Mouse (Mus musculus) hindbrain, embryonic 11.5 days (tissue): Measurements from ENCODE around the gene Masp1. TPM values are rescaled to one million over a fixed set of nuclear protein-coding genes. Genes with fewer than 3 reads are reported as not detected.
A peak's percentile ranks its signal among the peaks of the same experiment; 100 is the strongest.

Experiments used
- ATAC-seq: fragments of 200-750 bp; cut with Nextera tagmentation; 2 replicates; pipeline ENCODE4 v1.8.0; 2017; ENCODE audit warnings: mild to moderate bottlenecking, moderate TSS enrichment, moderate library complexity; ENCODE audit not compliant: low FRiP score
- DNase-seq: peaks from one replicate; pipeline ENCODE4 v3.0.0-alpha.2; 2015; ENCODE audit warnings: low spot score
- H3K27ac ChIP-seq: fragments of 300-500 bp; sonication (generic); 2 replicates; pipeline ENCODE4 v1.5.1; 2014; ENCODE audit warnings: mild to moderate bottlenecking, low read depth, low read length
- H3K27me3 ChIP-seq: fragments of 300-500 bp; sonication (generic); 2 replicates; pipeline ENCODE4 v1.6.1; 2014; ENCODE audit warnings: mild to moderate bottlenecking, low read length, moderate library complexity, mixed read lengths; ENCODE audit not compliant: control insufficient read depth, insufficient read depth
- H3K36me3 ChIP-seq: fragments of 300-500 bp; sonication (generic); 2 replicates; pipeline ENCODE4 v1.6.1; 2014; ENCODE audit warnings: mild to moderate bottlenecking, low read length, moderate library complexity, mixed read lengths; ENCODE audit not compliant: control insufficient read depth, insufficient read depth
- H3K4me1 ChIP-seq: fragments of 300-500 bp; sonication (generic); replicated peaks from 2 replicates; pipeline ENCODE4 v1.6.1; 2014; ENCODE audit warnings: low read length, mixed read lengths; ENCODE audit not compliant: control insufficient read depth, insufficient read depth
- H3K4me2 ChIP-seq: fragments of 300-500 bp; sonication (generic); replicated peaks from 2 replicates; pipeline ENCODE4 v1.6.1; 2014; ENCODE audit warnings: mild to moderate bottlenecking, low read depth, low read length
- H3K4me3 ChIP-seq: fragments of 300-500 bp; sonication (generic); 2 replicates; pipeline ENCODE4 v1.5.1; 2014; ENCODE audit warnings: low read depth, low read length
- H3K9ac ChIP-seq: fragments of 300-500 bp; sonication (generic); 2 replicates; pipeline ENCODE4 v1.6.1; 2014; ENCODE audit warnings: low read depth, low read length
- H3K9me3 ChIP-seq: fragments of 300-500 bp; sonication (generic); 2 replicates; pipeline ENCODE4 v1.6.1; 2016; ENCODE audit warnings: low read length; ENCODE audit not compliant: control insufficient read depth
- WGBS: fragments of 180-500 bp; shearing (Covaris S2); extraction: QIAGEN DNeasy Blood & Tissue Kit; methylation state at CpG from one replicate; pipeline ENCODE4 v1.1.7; 2014; 5-methylcytosine and 5-hydroxymethylcytosine counted together
- polyA plus RNA-seq: library from polyadenylated mRNA; unstranded; fragments of >200 nt; fragmentation: Nextera tagmentation; extraction: Ambion mirVana; gene quantifications from 2 replicates; pipeline ENCODE4 v1.2.1, GENCODE M21; 2014

The Masp1 gene
- polyA plus RNA-seq, 1 experiment from 2014 or later: 24.4 TPM

- H3K9ac ChIP-seq: no peak overlapping the region
- DNase-seq (no peak), ATAC-seq (no peak)
- 88% methylated on average over 8 of the region's 8 CpGs for WGBS
- H3K36me3 ChIP-seq: no peaks in the 10 kb centered on the region
- H3K9me3 ChIP-seq: no peaks in the 10 kb centered on the region
- H3K4me2 ChIP-seq: no peak overlapping the region
- no peak overlapping the region for H3K27ac ChIP-seq
- H3K4me1 ChIP-seq: no peaks in the 10 kb centered on the region
- H3K27me3 ChIP-seq: no peaks in the 10 kb centered on the region
- no peak overlapping the region for H3K4me3 ChIP-seq
Measured at GRCm38 (mm10) chr16:23429991-23430390, 90.6 kb downstream of the Masp1 start.

- Histone ChIP-seq H3K36me3 (no peaks in the 10 kb centered on the region), H3K27me3 (no peaks in the 10 kb centered on the region), H3K9ac (no peak within 1 kb of the TSS), H3K4me3 (no peak within 1 kb of the TSS), H3K27ac (no peak within 1 kb of the TSS), H3K4me1 (no peaks in the 10 kb centered on the region), H3K9me3 (no peaks in the 10 kb centered on the region), H3K4me2 (no peak within 1 kb of the TSS)
- ATAC-seq: no peak
- DNase-seq: no peak
- WGBS: 88% methylated on average over 7 of the region's 7 CpGs
Measured at GRCm38 (mm10) chr16:23428647-23429319, 91.8 kb downstream of the Masp1 start, which contains the start of gene Rtp1. TSS of gene Rtp1 (plus strand) at chr16:23429133.

- ATAC-seq (no peak), DNase-seq (no peak)
- no peaks in the 10 kb centered on the region for H3K4me1 ChIP-seq
- no peaks in the 10 kb centered on the region for H3K36me3 ChIP-seq
- WGBS: 75% methylated on average over 1 of the region's 1 CpGs
- H3K9me3 ChIP-seq: no peaks in the 10 kb centered on the region
- H3K27me3 ChIP-seq: no peaks in the 10 kb centered on the region
- H3K4me2 ChIP-seq: no peak overlapping the region
- H3K27ac ChIP-seq: no peak overlapping the region
- H3K4me3 ChIP-seq: no peak overlapping the region
- H3K9ac ChIP-seq: no peak overlapping the region
Measured at GRCm38 (mm10) chr16:23427701-23428100, 92.9 kb downstream of the Masp1 start.

- no peak for DNase-seq
- Histone ChIP-seq H3K9ac (no peak overlapping the region), H3K9me3 (no peaks in the 10 kb centered on the region), H3K4me3 (no peak overlapping the region), H3K27ac (no peak overlapping the region), H3K4me1 (no peaks in the 10 kb centered on the region), H3K4me2 (no peak overlapping the region), H3K36me3 (no peaks in the 10 kb centered on the region), H3K27me3 (no peaks in the 10 kb centered on the region)
- no peak for ATAC-seq
- WGBS: 65% methylated on average over 5 of the region's 5 CpGs
Measured at GRCm38 (mm10) chr16:23423825-23424224, 96.8 kb downstream of the Masp1 start.

GRCm38 (mm10) chr16:23419565-23420085, 101.0 kb downstream of the Masp1 start:
- Histone ChIP-seq H3K4me1 (peaks cover 9% of the 10 kb centered on the region), H3K27ac (no peak overlapping the region), H3K4me2 (no peak overlapping the region), H3K4me3 (no peak overlapping the region), H3K9ac (no peak overlapping the region), H3K36me3 (no peaks in the 10 kb centered on the region), H3K9me3 (no peaks in the 10 kb centered on the region), H3K27me3 (no peaks in the 10 kb centered on the region)
- WGBS: 90% methylated on average over 8 of the region's 8 CpGs
- DNase-seq: no peak
- no peak for ATAC-seq

GRCm38 (mm10) chr16:23417456-23418240, 103.0 kb downstream of the Masp1 start:
- no peak overlapping the region for H3K9ac ChIP-seq
- no peak overlapping the region for H3K4me2 ChIP-seq
- no peak overlapping the region for H3K4me3 ChIP-seq
- peaks cover 9% of the 10 kb centered on the region for H3K4me1 ChIP-seq
- H3K27me3 ChIP-seq: no peaks in the 10 kb centered on the region
- 58% methylated on average over 13 of the region's 13 CpGs for WGBS
- DNase-seq (peak; percentile 24), ATAC-seq (peak; percentile 59; the same call in 1 of the 2 replicates)
- no peaks in the 10 kb centered on the region for H3K36me3 ChIP-seq
- peak overlapping the region; percentile 36; the same call in 1 of the 2 replicates for H3K27ac ChIP-seq
- H3K9me3 ChIP-seq: no peaks in the 10 kb centered on the region

GRCm38 (mm10) chr16:23416657-23417293, 103.8 kb downstream of the Masp1 start:
- H3K4me3 ChIP-seq: no peak overlapping the region
- no peaks in the 10 kb centered on the region for H3K9me3 ChIP-seq
- peaks cover 9% of the 10 kb centered on the region for H3K4me1 ChIP-seq
- ATAC-seq (peak; percentile 68), DNase-seq (peak; percentile 46)
- H3K27ac ChIP-seq: no peak overlapping the region
- 43% methylated on average over 9 of the region's 9 CpGs for WGBS
- H3K36me3 ChIP-seq: no peaks in the 10 kb centered on the region
- no peaks in the 10 kb centered on the region for H3K27me3 ChIP-seq
- H3K9ac ChIP-seq: 0 out of 2 replicates have a peak overlapping the region, but pooled peaks have one; percentile 19
- 0 out of 2 replicates have a peak overlapping the region, but pooled peaks have one; percentile 23 for H3K4me2 ChIP-seq

- H3K36me3 ChIP-seq: no peaks in the 10 kb centered on the region
- no peaks in the 10 kb centered on the region for H3K9me3 ChIP-seq
- H3K4me1 ChIP-seq: peaks cover 9% of the 10 kb centered on the region
- ATAC-seq (peak; percentile 17), DNase-seq (peak; percentile 29)
- no peak overlapping the region for H3K4me3 ChIP-seq
- no peaks in the 10 kb centered on the region for H3K27me3 ChIP-seq
- H3K4me2 ChIP-seq: 0 out of 2 replicates have a peak overlapping the region, but pooled peaks have one; percentile 23
- 0 out of 2 replicates have a peak overlapping the region, but pooled peaks have one; percentile 19 for H3K9ac ChIP-seq
- H3K27ac ChIP-seq: no peak overlapping the region
- WGBS: 40% methylated on average over 10 of the region's 10 CpGs
Measured at GRCm38 (mm10) chr16:23416261-23416656, 104.4 kb downstream of the Masp1 start.
